Mouse (Mus musculus) C2C12 (cell line): ENCODE results near the gene Cxcr1.

Experiments used
- CTCF ChIP-seq: IDR thresholded peaks from one replicate; pipeline ENCODE4 v1.5.1; 2011; ENCODE audit not compliant: control insufficient read depth, insufficient read depth, insufficient read length
- FOSL1 ChIP-seq: IDR thresholded peaks from one replicate; pipeline ENCODE4 v1.8.0; 2011; ENCODE audit warnings: mild to moderate bottlenecking, low read length; ENCODE audit not compliant: poor library complexity, insufficient read depth, severe bottlenecking
- MAX ChIP-seq: IDR thresholded peaks from one replicate; pipeline ENCODE4 v1.6.1; 2011; ENCODE audit warnings: mild to moderate bottlenecking, control low read depth
- MYOD1 ChIP-seq: IDR thresholded peaks from one replicate; pipeline ENCODE4 v1.6.1; 2011; ENCODE audit warnings: low read depth; ENCODE audit not compliant: control insufficient read depth, insufficient read length
- MYOG ChIP-seq: IDR thresholded peaks from one replicate; pipeline ENCODE4 v1.6.1; 2011; ENCODE audit not compliant: control insufficient read depth, insufficient read length; ENCODE audit errors: extremely low read depth
- USF1 ChIP-seq: IDR thresholded peaks from one replicate; pipeline ENCODE4 v1.6.1; 2011; ENCODE audit warnings: low read depth, mild to moderate bottlenecking, control low read depth, moderate library complexity

DNA sequence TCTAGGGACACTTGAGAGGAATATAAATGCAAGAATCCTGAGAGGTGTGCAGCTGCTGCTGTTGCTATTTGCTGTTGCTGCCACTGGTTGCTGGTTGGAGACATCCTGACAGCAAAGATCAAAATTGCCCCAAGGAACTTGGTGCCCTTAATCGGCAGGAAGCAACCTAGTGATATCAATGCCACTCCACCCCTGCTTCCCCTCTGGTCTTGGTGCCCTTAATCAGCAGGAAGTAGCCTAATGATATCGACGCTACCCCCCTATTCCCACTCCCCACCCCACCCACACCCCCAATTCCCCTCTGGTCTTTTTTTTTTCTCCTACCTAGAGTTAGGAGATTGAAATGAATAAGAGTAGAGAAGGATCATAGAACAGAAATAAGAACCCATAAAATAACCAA, 21.7 kb downstream of the Cxcr1 start:
- no peak for TF ChIP-seq CTCF
- TF ChIP-seq MAX: no peak
- TF ChIP-seq FOSL1: no peak
- TF ChIP-seq MYOG: no peak
- no peak for TF ChIP-seq MYOD1
- TF ChIP-seq USF1: no peak
